Mouse (Mus musculus): Measurements from ENCODE around the gene Gimap4.

- TF ChIP-seq CTCF (IDR thresholded peaks at IDR 0.05; ENCODE audit: low read depth): no peak
- no peak for TF ChIP-seq EP300 (IDR thresholded peaks at IDR 0.05; ENCODE audit: low read depth)
These were observed 12.6 kb downstream of the Gimap4 start for GRCm38 (mm10) chr6:48696830-48697554.

Measured in heart, postnatal 0 days (tissue).